Mouse (Mus musculus): ENCODE data around the gene Bicc1.

- TF ChIP-seq CTCF (IDR thresholded peaks at IDR 0.05 in 2 of 3, conservative IDR thresholded peaks at IDR 0.05 in 1 of 3; ENCODE audit: control insufficient read depth in 1 of 3, insufficient read depth in 1 of 3, low read depth in 2 of 3, low read length in 3 of 3, poor library complexity in 1 of 3, severe bottlenecking in 1 of 3) (no peak), USF1 (IDR thresholded peaks at IDR 0.05; ENCODE audit: low read depth, low read length) (no peak), RAD21 (IDR thresholded peaks at IDR 0.05; ENCODE audit: low read depth, low read length) (no peak), POLR2A (IDR thresholded peaks at IDR 0.05; ENCODE audit: control insufficient read depth in 1 of 2, insufficient read depth in 1 of 2, low read depth in 1 of 2, low read length in 2 of 2, poor library complexity in 1 of 2) (no peak), EP300 (IDR thresholded peaks at IDR 0.05; ENCODE audit: low read depth in 1 of 2, low read length in 2 of 2) (no peak), ZNF384 (IDR thresholded peaks at IDR 0.05; ENCODE audit: low read depth, low read length) (no peak)
Measured at GRCm38 (mm10) chr10:70982156-70982555, 177.3 kb downstream of the Bicc1 start.

Data from MEL (cell line).